Mouse (Mus musculus): ENCODE measurements at regions not wholly inside any gene's neighbourhood (a gene's known extent, or its start where the extent isn't known, plus 50 kb on each side); places are given as distances from the start of the nearest gene placed in this dataset.

- no peak for DNase-seq
Observed at GRCm38 (mm10) chr10:38516636-38517035, 304.9 kb downstream of the Rfpl4b start.

All from kidney, postnatal 10 days (tissue).